Mouse (Mus musculus) ZHBTc4 (cell line): Measurements from ENCODE around the gene Plcb3.

Experiments
- DNase-seq: peaks from one replicate; pipeline ENCODE4 v3.0.0-alpha.2; 2011; ENCODE audit warnings: low read depth, low spot score

Plcb3 gene

DNA sequence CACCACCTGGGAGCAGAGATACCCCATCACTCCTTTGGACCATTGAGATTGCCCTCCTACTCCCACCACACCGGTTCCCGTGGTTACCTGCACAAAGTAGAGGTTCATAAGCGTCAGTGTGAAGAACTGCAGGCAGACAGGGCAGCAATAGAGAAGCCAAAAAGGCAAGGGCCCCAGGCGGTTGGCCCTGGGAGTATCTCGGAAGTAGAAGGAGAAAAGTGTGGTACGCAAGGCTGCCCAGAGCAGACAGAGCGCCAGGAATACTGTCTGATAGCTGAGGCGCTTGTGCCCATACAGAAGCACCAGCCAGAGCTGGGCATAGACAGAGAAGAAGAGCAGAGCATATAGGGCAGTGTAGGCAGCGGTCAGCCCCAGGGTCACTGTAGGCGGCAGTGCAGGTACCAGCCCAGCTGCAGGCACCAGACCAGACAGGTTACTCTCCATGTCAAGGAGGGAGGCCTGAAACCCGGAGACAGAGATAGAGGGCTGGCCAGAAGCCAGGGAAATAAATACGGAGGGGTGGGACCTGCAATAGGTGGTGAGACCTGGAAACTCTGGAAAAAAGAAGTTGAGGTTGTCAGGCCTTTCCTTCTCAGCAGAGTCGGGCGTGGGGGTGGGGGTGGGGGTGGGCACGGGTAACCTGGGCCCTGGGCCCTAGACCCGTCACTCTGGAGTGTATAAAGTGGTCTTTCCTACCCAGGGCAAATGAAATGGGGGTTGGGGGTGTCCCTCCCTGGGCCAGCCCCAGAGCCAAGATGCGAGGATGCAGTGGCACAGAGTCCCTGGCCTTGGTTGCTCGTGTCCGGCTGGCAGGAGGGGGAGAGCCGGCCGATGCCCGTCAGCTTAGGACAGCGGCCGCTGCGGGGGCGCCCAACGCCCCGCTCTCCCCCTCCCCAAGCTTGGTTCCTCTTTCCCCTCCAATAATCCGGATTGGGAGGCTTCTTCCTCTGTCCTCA, 35.6 kb downstream of the Plcb3 start:
- no peak for DNase-seq

DNA sequence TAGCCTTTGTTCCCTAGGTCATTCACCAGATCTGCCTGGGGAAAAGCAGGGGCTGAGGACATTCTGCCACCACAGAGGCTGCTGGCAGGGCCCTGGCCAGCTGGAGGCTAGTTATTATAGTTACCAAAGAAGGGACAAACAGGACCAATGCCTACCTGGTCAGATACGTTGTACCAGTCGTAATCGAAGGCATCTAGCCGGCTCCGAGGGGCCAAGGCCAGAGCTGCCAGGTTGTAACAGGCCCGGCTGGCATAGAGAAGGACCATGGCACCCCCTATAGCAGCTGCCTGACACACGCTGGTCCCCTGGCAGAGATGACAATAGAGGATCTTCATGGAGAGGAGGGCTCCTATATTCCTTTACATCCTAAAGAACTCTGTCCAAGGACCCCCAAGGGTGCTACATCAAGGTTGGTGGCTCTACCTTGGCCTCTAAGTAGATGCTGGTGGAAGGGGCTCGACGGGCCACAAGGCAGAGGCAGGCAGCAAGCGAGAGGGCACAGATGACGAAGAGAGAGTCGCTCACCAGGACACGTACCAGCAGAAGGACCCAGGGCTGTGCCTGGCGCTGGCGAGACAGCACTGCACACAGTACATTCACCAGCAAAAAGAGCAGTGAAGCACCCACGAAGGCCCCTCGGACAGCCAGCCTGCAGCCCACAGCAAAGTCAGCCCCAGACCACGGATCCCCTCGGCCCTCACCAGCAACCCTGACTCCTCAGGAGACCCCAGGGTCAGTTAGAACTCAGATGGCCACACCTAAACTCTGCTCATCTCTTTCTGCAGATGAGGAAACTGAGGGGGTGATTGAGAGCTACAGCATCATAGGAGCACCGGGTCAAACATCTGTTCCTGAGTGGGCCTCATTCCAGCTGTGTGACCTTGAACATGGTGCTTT, 36.9 kb downstream of the Plcb3 start:
- DNase-seq, result no peak

DNA sequence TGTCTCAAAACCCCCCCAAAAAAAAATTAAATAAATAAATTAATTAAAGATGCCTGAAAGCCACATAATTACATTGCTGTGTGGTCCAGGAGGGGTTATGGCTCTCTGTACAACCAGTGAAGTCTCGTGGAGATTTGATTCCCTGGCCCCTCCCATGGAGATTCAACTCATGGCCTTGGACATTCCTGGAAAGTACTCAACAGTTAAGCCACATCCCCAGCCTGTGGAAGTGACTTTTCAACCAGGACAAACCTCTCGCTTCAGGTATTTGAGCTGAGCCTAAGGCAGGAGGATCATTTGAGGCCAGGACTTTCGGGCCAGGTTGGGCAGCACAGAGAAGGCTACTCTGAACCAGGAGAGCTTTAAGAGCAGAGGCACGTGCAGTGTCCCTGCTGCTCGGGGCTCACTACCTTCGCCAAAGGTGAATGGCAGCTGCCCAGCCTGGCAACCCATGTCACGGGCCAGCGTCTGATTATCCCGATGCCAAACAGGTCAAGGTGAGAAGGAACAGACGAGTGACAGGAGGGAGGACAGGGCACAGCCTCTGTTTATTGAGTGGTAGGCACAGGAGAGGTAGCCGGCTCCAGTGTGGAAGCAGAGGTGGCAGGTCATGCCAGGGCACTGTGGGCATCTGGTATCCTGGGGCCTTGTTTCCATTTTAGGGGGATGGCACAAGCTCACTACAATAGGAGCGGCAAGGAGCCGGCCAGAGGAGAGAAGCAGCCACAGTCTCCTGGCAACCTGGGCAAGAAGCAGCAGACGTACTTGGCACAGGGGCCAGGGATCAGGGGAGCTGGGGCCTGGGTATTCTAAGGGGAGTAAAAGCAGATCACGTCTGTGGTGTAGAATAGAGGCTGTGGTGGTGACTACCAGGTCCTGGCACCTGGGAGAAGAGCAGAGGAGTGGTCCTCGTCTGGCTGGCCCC, 38.5 kb downstream of the Plcb3 start:
- no peak for DNase-seq

DNA sequence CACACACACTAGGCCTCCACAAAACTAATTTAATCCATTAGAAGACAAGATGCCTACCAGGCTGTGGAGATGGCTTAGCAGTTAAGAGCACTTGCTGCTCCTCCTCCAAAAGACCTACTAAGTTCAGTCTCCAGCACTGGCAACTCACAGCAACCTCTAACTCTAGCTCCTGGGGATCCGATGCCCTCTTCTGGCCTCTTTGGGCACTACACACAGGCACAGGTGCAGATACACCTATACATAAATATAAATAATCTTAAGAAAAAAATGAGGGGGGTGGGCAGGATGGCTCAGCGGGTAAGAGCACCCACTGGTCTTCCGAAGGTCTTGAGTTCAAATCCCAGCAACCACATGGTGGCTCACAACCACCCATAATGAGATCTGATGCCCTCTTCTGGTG, 40.0 kb downstream of the Plcb3 start:
- DNase-seq, result peak; percentile 75

DNA sequence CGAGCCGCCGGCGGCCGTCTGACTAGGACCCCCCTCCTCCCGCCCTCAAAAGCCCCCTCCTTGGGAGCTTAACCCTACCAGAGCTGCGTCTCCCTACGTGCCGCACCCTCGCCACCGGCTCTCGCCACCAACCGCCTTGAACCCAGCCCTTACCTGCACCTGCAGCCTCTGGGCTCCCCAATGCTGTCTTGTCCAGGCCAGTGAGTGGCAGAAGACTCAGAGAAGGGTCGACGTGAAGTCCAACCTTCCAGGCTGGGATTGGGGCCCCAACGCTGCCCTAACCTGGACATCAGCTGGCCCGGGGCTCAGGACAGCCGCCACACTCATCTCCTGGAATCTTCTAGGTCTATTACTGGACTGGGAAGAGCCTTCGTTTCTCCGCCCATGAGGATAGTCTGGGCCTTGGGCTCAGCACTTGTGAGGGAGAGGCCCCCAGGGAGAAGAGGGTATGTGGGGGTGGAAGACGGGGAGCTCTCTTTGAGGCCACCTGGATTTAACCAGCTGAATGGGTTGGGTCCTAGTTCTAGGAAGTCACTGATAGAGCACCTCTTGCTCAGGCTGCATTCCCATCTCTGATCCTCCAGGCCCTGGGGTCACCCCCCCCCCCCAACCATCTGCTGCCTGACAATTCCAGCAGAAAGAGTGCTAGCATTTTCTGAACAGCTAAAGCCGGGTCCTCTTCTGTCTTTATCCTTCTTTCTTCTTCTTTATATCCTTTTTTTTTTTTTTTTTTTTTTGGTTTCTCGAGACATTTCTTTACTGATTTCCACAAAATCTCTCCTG, 41.9 kb downstream of the Plcb3 start, which contains the start of gene Kcnk4:
Gene Kcnk4, minus strand, starts transcription at position 321 of the 783 bp plus-strand sequence.
- DNase-seq, result no peak

DNA sequence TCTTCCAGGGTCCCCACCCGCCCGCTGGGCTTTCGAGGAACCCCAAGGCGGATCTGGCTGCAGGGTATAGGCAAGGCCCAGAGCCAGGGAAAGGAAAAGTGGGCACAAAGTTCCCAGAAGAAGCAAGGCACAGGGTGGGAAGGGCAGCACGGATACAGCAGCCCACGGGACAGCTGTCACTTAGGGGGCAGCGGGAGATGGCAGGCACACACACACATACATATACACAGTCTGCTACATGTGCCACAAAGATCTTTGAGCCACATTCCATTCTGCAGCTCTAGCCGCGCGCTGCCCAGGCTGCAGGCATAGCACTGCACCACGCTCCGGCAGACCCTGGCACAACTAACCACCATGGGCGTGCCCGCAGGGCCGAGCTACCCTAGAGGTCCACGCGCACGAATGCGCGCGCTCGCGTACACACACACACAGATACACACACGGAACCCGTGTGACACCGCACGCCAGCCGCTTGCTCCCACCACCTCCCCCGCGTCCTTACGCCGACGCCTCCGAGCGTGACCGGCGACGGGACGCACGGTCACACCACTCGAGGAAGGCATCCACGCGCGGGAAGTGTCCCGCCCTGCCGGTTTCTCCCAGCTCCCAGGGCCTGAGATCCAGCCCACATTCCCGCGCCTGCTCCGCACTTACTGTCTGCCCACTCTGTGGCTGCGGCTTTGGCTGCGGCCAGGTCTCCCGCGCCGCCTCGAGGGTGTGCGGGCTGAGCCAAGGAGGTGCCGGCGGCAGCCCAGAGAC, 42.7 kb downstream of the Plcb3 start:
- DNase-seq, result peak; percentile 51

DNA sequence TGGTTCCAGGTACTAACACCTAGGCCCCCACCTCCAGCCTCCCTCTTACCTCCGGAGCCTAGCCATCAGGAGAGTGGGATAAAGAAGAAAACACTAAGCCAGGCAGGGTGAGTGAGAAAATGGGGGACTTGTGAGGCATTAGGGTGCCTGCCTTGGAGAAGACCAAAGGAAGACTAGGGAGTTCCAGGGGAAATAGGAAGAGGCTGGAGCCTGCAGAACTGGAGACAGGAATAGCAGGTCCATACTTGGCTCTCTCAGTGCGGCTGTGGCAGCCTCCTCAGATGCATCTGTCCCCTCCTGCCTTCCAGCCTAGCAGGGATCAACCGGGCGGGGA, 43.2 kb downstream of the Plcb3 start:
- no peak for DNase-seq

DNA sequence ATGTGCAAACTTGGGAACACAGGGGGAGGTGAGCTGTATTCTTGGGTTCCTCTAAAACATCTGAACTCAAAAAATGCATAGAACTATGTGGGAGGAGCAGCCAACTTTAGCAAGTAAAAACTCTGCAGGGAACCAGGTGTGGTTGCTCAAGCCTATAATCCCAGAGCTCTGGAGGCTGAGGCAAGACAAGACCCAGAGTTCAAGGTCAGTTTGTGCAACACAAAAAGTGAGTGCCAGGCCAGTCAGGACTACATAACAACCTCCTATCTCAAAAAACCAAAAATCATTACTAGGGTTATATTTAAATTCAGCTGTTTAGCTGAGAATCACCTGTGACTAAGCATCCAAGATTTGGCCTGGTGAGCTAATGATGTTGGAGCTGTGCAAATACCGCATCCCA, 44.3 kb downstream of the Plcb3 start:
- no peak for DNase-seq

DNA sequence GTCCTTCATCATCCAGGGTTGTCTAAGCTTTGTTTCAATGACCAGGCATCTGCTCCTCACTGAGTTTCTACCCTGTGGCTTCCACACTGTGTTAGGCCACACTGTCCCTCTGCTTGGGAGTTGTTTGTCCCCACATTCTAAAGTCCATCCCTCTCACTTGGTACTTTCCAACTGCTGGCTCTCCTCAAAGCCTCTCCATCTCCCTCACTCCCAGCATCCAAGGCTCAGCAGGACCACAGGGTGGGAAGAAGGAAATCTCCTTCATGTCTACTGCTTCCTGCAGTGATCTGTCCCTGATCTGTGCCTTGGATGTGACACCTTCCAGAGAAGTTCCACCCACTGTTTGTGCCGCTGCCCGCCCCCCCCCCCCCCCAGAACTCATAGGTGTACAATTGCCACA, 45.3 kb downstream of the Plcb3 start:
- DNase-seq, result no peak

DNA sequence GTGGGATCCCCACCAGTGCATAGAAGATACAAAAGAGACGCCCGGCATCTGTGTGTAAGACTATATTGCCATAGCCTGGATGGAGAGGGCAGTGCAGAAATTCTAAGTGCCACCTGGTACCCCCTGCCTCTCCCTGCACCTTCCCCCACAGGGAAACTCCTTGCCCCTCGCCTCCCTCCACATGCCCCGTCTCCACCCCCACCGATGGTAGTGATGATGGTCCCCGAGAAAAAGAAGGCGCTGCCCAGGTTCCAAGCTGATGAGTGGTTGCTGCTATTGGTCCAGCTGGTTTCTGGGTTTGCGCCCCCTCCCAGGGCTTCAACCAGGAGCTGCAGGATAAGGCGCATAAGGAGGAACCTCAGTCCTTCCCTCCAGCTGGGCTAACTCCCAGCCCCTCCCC, 48.2 kb downstream of the Plcb3 start:
- no peak for DNase-seq

DNA sequence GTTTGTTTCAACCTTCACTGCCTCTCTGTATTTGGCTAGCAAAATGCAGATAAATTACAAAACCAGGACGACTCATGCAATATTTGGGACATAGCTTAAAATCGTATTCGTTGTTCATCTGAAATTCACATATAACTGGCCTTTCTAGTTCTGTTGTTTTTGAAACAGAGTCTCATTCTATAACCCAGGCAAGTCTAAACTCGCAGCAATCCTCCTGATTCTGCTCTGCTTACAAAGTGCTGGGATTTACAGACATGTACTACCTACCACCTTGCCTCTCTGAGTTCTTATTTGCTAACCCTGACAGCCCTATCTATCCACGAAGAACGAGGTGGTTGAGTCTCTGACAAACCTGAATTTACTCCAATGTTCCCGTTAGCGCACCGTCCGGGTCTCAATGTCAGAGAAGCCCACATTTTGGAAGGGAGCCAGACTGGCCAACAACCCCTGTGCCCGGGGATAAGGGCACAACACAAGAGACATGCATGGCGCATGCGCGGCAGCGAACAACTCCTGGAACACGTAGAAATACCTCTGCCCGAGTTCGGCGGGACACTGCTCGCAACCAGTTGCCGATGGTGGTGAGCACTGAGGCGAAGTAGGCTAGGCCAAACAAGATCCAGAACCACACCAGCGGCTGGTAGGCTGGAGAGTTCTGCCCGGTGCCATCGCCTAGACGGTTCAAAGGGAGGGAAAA, 49.6 kb downstream of the Plcb3 start:
- no peak for DNase-seq

DNA sequence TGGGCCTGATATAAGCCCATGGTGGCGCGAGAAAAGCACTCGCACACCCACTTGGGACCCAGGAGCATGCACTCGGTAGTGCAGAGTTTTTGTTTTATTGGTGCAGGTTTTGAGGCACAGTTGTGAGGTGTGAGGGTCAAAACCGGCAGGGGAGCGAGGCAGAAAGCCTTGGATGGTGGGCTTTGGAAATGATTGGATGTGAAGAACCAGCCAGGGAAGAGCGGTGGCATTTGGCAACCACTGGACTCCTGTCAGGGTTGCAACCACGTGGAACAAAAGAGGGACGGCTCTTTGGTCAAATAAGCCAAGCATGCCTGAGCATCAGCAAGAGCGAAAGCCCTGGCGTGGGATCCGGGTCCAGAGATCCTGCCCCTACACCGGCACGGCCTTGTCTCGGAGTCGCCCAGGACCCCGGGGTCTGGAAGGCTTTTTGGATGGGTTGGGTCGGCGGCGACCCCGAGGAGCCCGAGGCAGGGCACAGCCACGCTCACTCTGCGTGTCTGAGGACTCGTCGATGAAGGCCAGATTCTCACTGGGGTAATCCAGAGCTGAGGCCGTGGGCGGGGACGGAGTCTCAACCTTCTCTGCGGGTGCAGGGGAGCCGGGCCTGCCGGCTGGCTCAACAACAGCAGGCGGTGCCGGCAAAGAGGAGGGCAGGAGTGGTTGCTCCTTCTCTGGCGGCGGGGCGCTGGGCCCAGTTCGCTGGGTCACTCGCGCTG, 50.5 kb downstream of the Plcb3 start:
- DNase-seq, result peak; percentile 57

DNA sequence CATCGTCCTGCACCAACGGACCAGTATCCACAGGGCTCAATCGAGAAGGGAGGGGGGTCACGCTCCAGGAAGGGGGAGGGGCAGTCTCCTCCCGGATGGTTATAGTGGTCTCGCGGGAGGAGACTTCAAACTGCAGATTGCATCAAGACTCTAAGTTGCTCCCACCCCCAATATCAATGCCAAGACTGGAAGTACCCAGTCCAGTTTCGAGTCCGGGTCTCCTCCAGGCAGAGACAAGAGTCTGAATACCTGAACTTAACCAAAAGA, 51.0 kb downstream of the Plcb3 start, which contains the start of gene Catsperz:
Gene Catsperz, minus strand, starts transcription at position 74 of the 267 bp plus-strand sequence.
- DNase-seq, result no peak

DNA sequence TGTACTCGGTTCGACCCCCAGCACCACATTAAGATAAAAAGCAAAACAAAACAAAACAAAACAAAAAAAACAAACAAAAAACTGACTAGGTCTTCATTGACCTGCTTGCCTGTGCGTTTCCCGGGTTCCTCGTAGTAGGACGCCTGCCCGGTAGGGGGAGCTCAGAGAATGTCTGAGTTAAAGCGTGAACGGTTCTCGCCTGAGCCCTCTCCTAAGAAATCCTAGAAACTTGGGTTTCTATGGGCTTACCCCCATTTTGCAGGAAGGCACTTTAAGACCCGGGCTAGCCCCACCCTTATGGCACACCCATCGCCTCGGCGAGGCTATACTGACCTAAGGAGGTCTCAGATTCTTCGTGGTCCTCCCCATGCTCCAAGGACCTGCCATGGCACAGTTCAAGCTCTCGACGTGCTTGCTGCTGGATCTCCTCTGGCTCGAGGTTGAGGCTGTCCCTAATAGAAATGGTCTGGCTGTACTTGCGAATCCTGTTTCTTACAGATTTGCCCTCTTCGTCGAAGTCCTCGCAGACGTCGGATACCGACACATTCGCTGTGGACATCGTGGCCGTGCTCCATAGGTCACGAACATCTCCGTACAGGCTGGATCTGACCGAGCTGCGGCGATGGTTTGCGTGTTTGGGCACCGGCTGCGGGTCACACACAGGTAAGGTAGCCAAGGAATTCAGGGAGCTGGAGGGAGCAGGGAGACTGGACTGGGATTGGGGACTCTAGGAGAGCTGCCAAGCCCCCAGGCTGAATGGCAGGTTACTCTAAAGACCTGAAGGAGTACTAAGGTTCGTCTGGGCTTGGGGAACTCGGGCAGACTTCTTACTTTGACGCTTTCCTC, 51.6 kb downstream of the Plcb3 start:
- DNase-seq, result peak; percentile 82

DNA sequence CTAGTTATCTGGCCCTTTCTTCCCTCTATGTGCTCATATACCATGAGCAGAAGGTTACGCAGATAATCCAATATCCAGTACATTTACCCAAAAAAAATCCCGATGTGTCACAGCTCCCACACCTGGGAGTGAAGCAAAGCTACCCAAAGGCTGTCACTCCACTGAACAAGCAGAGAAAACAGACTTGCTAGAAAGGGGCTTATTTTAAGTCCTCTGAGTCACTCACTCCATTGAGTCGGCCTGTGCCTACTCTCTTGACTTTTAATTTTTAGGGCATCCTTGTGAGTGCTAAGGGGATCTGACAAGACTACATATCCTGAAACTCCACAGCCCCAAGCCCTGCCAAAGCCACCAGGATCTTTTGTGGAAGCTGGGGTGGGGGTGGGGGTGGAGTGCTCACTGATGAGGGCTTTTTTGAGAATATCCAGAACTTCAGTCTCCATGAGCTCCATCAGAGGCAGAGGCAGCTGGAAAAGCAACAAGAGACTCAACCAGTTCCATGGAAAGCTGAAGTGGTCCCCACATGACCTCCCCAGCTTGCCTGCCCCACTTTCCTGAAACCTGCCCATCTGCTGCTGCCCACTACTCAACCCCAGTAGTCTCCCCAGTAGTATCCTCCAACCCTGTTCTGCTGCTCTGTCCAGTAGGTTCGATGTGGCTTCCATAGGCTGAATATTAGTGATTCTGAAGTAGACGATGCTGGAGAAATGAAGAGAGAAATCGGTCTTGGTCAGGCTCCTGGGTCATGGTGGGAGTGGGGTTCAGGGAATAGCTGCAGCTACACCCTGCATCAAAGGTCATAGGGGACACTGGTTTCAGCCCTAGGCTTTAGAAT, 53.2 kb downstream of the Plcb3 start:
- DNase-seq, result no peak

DNA sequence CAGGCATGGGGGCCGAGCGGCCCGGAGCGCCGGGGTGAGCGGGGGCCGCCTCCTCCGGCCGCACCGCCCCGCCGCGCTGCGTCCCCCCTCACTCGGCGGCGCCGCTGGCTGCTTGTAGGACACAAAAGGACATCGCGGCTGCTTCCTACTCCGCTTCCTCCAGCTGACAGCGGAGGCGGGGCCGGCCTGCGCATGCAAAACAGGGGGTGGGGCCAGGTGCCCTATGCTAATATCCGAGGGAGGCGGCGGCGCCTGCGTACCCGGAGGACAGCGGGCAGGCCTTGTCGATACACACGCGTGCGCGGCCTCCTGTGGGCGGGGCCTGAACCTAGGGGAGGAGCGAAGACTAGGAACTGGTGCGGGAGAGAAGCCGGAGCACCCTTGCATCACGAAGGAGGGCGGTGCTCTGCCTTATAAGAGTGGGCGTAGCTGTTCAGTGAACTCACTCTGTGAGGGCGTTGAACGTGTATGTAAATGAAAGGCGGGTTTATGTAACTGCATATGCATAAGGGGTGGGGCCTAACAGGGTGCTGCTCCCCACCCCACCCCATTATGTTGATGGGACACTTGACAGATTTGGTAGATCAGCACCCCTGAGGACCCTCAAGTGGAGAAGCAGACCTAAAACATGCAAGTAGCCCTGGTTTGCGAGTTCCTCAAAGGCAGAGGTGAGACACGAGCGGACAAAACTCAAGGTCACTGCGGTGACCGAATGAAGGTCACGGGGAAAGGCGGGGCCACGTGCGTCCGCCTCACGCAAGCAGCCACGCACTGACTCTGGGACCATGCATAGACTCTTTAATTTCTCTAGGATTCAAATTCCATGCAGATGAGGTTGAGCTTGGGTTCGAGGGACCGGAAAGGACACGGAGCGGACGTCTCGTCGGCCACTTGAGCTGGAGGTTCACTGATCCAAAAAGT, 54.4 kb downstream of the Plcb3 start, which contains the start of gene Esrra:
Gene Esrra, minus strand, starts transcription at position 167 of the 921 bp plus-strand sequence.
- DNase-seq, result peak; percentile 100
